Mouse (Mus musculus): ENCODE measurements around the gene Litaf. TPM values are rescaled to one million over a fixed set of nuclear protein-coding genes. Genes with fewer than 3 reads are reported as not detected.

Gene Litaf
- polyA plus RNA-seq, 1 experiment from 2014 or later: 63.6 TPM

- no peaks in the 10 kb centered on the region for H3K9me3 ChIP-seq (replicated peaks)
- no peaks in the 10 kb centered on the region for H3K27me3 ChIP-seq (replicated peaks)
- peak overlapping the region; percentile 69 for H3K4me3 ChIP-seq
- peaks cover 71% of the 10 kb centered on the region for H3K4me1 ChIP-seq (replicated peaks)
- WGBS: 56% methylated on average over 5 of the region's 5 CpGs
- H3K27ac ChIP-seq (ENCODE audit: poor library complexity, severe bottlenecking): peak overlapping the region; percentile 39
- H3K36me3 ChIP-seq: no peaks in the 10 kb centered on the region
- peak overlapping the region; percentile 75 for H3K4me2 ChIP-seq
- ATAC-seq (ENCODE audit: insufficient number of reproducible peaks, low FRiP score): no peak
- H3K9ac ChIP-seq: peak overlapping the region; percentile 16
Measured at GRCm38 (mm10) chr16:11065431-11065830, 526 bp downstream of the Litaf start.

DNA sequence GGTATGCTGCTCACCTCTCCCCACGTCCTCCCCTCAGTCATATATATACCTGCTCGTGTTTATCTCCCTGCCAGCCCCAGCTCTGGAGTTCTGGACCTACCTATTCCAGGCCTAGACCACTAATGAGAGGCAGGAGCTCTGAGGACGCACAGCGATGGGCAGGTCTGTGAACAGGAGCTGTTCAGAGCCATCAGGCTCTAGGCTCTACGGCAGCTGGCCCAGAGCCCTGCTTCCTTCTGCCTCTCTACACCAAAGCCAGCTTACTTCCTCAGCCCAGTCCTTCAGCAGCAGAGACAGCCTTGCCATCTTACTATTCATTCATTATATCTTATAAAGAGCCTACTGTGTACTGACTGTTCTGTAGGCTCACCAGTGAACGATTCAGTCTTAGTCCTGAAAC, 1.2 kb downstream of the Litaf start:
- peaks cover 64% of the 10 kb centered on the region for H3K4me1 ChIP-seq (replicated peaks)
- no peaks in the 10 kb centered on the region for H3K36me3 ChIP-seq
- 0 out of 2 replicates have a peak overlapping the region, but pooled peaks have one; percentile 18 for H3K27ac ChIP-seq (ENCODE audit: poor library complexity, severe bottlenecking)
- H3K4me2 ChIP-seq: peak overlapping the region; percentile 75; the same call in 1 of the 2 replicates
- 85% methylated on average over 6 of the region's 6 CpGs for WGBS
- H3K9ac ChIP-seq: no peak overlapping the region
- no peak for ATAC-seq (ENCODE audit: insufficient number of reproducible peaks, low FRiP score)
- H3K9me3 ChIP-seq (replicated peaks): no peaks in the 10 kb centered on the region
- H3K27me3 ChIP-seq (replicated peaks): no peaks in the 10 kb centered on the region
- H3K4me3 ChIP-seq: no peak overlapping the region

DNA sequence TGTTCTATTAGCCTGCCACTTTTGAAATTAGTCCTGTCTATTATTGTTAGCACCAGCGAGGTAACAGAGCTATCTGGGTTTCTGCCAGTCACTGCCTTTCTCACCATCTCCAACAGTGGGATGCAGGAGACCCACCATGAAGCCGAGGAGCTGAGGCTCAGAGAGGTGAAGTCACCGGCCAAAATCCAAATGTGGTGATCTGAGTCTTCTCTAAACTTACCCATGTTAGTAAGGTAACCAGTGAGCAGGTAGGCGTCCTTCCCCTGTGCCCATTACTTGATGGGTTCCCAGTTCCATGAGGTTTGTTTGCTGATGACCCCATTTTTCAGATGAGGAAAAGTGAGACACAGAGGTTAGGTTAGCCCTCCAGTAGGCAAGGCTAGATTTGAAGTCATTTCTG, 1.6 kb downstream of the Litaf start:
- ATAC-seq (ENCODE audit: insufficient number of reproducible peaks, low FRiP score): no peak
- WGBS: 81% methylated on average over 4 of the region's 4 CpGs
- Histone ChIP-seq H3K4me1 (replicated peaks) (peaks cover 60% of the 10 kb centered on the region), H3K4me2 (no peak overlapping the region), H3K27me3 (replicated peaks) (no peaks in the 10 kb centered on the region), H3K4me3 (no peak overlapping the region), H3K9me3 (replicated peaks) (no peaks in the 10 kb centered on the region), H3K36me3 (no peaks in the 10 kb centered on the region), H3K27ac (ENCODE audit: poor library complexity, severe bottlenecking) (0 out of 2 replicates have a peak overlapping the region, but pooled peaks have one; percentile 95), H3K9ac (no peak overlapping the region)

GRCm38 (mm10) chr16:11062794-11063721, 2.9 kb downstream of the Litaf start:
- peak overlapping the region; percentile 52 for H3K9ac ChIP-seq
- ATAC-seq (ENCODE audit: insufficient number of reproducible peaks, low FRiP score): peak; percentile 66

GRCm38 (mm10) chr16:11060645-11061044, 5.3 kb downstream of the Litaf start, which contains the start of gene Snn:
Snn (plus strand) TSS chr16:11060945.
- Histone ChIP-seq H3K4me2 (no peak within 1 kb of the TSS), H3K36me3 (no peaks in the 10 kb centered on the region), H3K27ac (ENCODE audit: poor library complexity, severe bottlenecking) (no peak within 1 kb of the TSS), H3K9me3 (replicated peaks) (no peaks in the 10 kb centered on the region), H3K27me3 (replicated peaks) (no peaks in the 10 kb centered on the region), H3K4me3 (no peak within 1 kb of the TSS), H3K9ac (no peak within 1 kb of the TSS), H3K4me1 (replicated peaks) (peaks cover 37% of the 10 kb centered on the region)
- ATAC-seq (ENCODE audit: insufficient number of reproducible peaks, low FRiP score): no peak
- WGBS: 83% methylated on average over 4 of the region's 4 CpGs

More at GRCm38 (mm10) chr16:11062794-11063721, 2.9 kb downstream of the Litaf start:
- Histone ChIP-seq H3K27me3 (replicated peaks) (no peaks in the 10 kb centered on the region), H3K27ac (ENCODE audit: poor library complexity, severe bottlenecking) (peak overlapping the region; percentile 95), H3K4me1 (replicated peaks) (peaks cover 47% of the 10 kb centered on the region), H3K36me3 (no peaks in the 10 kb centered on the region), H3K4me2 (peak overlapping the region; percentile 47), H3K9me3 (replicated peaks) (no peaks in the 10 kb centered on the region), H3K4me3 (0 out of 2 replicates have a peak overlapping the region, but pooled peaks have one; percentile 2)
- 22% methylated on average over 13 of the region's 13 CpGs for WGBS

GRCm38 (mm10) chr16:11055916-11056315, 10.0 kb downstream of the Litaf start:
- Histone ChIP-seq H3K9ac (no peak overlapping the region), H3K36me3 (no peaks in the 10 kb centered on the region), H3K27me3 (replicated peaks) (no peaks in the 10 kb centered on the region), H3K9me3 (replicated peaks) (no peaks in the 10 kb centered on the region), H3K4me3 (no peak overlapping the region), H3K4me2 (no peak overlapping the region), H3K27ac (ENCODE audit: poor library complexity, severe bottlenecking) (no peak overlapping the region), H3K4me1 (replicated peaks) (peaks cover 8% of the 10 kb centered on the region)
- WGBS: 60% methylated on average over 5 of the region's 5 CpGs
- ATAC-seq (ENCODE audit: insufficient number of reproducible peaks, low FRiP score): no peak

DNA sequence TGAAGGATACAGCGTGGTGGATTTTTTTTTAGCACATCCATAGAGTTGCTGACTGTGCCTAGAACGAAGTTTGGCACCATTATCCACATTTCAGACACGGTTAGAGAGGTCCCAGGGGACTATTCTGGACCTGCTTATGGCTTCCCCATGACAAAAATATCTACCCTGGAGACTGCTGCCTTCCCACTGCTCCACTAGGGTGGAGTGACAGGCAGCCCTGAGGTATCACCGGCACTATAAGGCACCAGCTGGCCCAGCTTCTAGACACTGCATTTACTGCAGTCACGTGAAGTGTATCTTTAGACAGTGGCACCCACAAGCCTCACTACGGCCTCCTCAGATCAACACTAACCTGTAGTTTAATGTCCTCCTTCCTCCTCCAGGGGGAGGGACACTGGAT, 11.1 kb downstream of the Litaf start:
- 72% methylated on average over 6 of the region's 6 CpGs for WGBS
- H3K36me3 ChIP-seq: no peaks in the 10 kb centered on the region
- 0 out of 2 replicates have a peak, but pooled peaks have one; percentile 17 for ATAC-seq (ENCODE audit: insufficient number of reproducible peaks, low FRiP score)
- no peak overlapping the region for H3K4me2 ChIP-seq
- H3K9ac ChIP-seq: no peak overlapping the region
- no peak overlapping the region for H3K27ac ChIP-seq (ENCODE audit: poor library complexity, severe bottlenecking)
- H3K4me3 ChIP-seq: no peak overlapping the region
- no peaks in the 10 kb centered on the region for H3K9me3 ChIP-seq (replicated peaks)
- H3K27me3 ChIP-seq (replicated peaks): no peaks in the 10 kb centered on the region
- H3K4me1 ChIP-seq (replicated peaks): peaks cover 8% of the 10 kb centered on the region

- H3K9me3 ChIP-seq (replicated peaks): no peaks in the 10 kb centered on the region
- peaks cover 8% of the 10 kb centered on the region for H3K4me1 ChIP-seq (replicated peaks)
- no peak overlapping the region for H3K9ac ChIP-seq
- no peaks in the 10 kb centered on the region for H3K27me3 ChIP-seq (replicated peaks)
- WGBS: 62% methylated on average over 6 of the region's 6 CpGs
- H3K36me3 ChIP-seq: no peaks in the 10 kb centered on the region
- no peak overlapping the region for H3K4me2 ChIP-seq
- no peak overlapping the region for H3K4me3 ChIP-seq
- no peak overlapping the region for H3K27ac ChIP-seq (ENCODE audit: poor library complexity, severe bottlenecking)
- ATAC-seq (ENCODE audit: insufficient number of reproducible peaks, low FRiP score): no peak
Measured at GRCm38 (mm10) chr16:11054409-11054808, 11.5 kb downstream of the Litaf start.

DNA sequence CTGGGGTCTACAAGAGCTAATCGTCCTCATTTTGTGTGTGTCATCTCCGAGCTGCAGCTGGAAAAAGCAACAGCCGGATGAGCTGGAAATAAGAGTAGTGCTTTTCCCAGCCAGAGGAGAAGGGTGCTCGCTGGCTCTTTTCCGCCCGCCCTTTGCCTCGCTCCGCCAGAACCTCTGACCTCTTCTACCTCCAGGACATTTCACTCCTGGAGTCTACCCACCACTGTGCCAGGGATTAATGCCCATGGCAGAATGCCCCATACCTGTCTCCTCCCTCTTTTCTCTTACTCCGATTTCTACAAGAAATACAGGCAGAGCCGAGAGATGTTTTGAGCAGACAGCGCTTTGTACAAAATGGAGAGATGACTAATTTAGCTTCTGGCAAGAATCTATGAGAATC, 14.8 kb downstream of the Litaf start:
- 88% methylated on average over 11 of the region's 11 CpGs for WGBS
- Histone ChIP-seq H3K9ac (no peak overlapping the region), H3K4me3 (no peak overlapping the region), H3K27me3 (replicated peaks) (no peaks in the 10 kb centered on the region), H3K4me1 (replicated peaks) (peaks cover 22% of the 10 kb centered on the region), H3K36me3 (no peaks in the 10 kb centered on the region), H3K4me2 (no peak overlapping the region), H3K9me3 (replicated peaks) (no peaks in the 10 kb centered on the region), H3K27ac (ENCODE audit: poor library complexity, severe bottlenecking) (no peak overlapping the region)
- ATAC-seq (ENCODE audit: insufficient number of reproducible peaks, low FRiP score): no peak

DNA sequence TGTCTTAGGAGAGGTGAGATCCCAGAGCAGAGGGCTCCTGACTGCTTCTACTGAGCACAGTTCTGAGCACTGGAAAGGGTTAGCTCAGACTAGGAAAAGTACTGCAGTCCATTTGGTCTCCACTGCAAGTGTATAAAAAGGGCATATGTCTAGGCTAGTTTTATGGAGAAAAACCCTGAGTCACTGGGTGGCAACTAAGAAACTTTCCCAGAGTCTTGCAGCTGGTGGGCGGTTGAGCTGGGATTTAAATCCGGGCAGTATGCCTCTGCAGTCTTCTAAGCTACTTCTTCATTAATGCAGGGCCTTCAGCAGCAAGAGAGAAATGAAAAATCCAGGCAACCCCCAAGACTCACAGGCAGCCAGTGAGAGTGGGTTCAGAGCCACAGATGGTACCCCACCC, 15.7 kb downstream of the Litaf start:
- no peaks in the 10 kb centered on the region for H3K27me3 ChIP-seq (replicated peaks)
- no peak overlapping the region for H3K4me3 ChIP-seq
- H3K9me3 ChIP-seq (replicated peaks): no peaks in the 10 kb centered on the region
- no peak overlapping the region for H3K9ac ChIP-seq
- H3K27ac ChIP-seq (ENCODE audit: poor library complexity, severe bottlenecking): no peak overlapping the region
- peaks cover 18% of the 10 kb centered on the region for H3K4me1 ChIP-seq (replicated peaks)
- no peak overlapping the region for H3K4me2 ChIP-seq
- 82% methylated on average over 2 of the region's 2 CpGs for WGBS
- ATAC-seq (ENCODE audit: insufficient number of reproducible peaks, low FRiP score): no peak
- H3K36me3 ChIP-seq: no peaks in the 10 kb centered on the region

DNA sequence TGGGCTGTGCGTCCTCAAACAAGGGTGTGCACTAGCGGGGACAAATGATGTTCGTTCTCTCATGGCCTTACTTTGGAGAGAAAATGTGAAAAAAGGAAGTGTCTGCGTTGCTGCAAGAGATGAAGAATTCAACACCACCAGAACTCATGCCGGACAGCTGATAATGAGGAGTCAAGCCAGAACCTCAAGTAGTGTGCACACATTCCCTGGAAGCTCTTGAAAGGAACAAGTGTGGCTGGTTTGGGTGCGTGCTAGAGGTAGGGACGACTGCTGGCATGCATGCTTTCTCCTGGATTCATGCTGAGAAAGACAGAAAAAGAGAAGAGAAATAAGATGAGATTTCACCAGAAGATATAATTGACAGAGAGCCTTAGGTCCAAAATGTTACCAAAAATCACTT, 18.8 kb downstream of the Litaf start:
- no peaks in the 10 kb centered on the region for H3K27me3 ChIP-seq (replicated peaks)
- peak overlapping the region; percentile 70 for H3K27ac ChIP-seq (ENCODE audit: poor library complexity, severe bottlenecking)
- H3K9me3 ChIP-seq (replicated peaks): no peaks in the 10 kb centered on the region
- WGBS: 45% methylated on average over 7 of the region's 7 CpGs
- H3K9ac ChIP-seq: no peak overlapping the region
- peak overlapping the region; percentile 3; the same call in 1 of the 2 replicates for H3K4me2 ChIP-seq
- H3K4me1 ChIP-seq (replicated peaks): peaks cover 19% of the 10 kb centered on the region
- no peaks in the 10 kb centered on the region for H3K36me3 ChIP-seq
- H3K4me3 ChIP-seq: no peak overlapping the region
- ATAC-seq (ENCODE audit: insufficient number of reproducible peaks, low FRiP score): no peak

Data from heart, embryonic 12.5 days (tissue).